Mouse (Mus musculus) neural tube, embryonic 12.5 days (tissue): Measurements from ENCODE around the gene A730061H03Rik. TPM values are rescaled to one million over a fixed set of nuclear protein-coding genes. Genes with fewer than 3 reads are reported as not detected.

ENCODE experiments used
- ATAC-seq: fragments of 200-750 bp; cut with Nextera tagmentation; 2 replicates; pipeline ENCODE4 v1.8.0; 2017; ENCODE audit warnings: low read depth, mild to moderate bottlenecking, moderate TSS enrichment, moderate library complexity; ENCODE audit not compliant: low FRiP score
- H3K27ac ChIP-seq: fragments of 300-500 bp; sonication (generic); 2 replicates; pipeline ENCODE4 v1.5.1; 2016
- H3K27me3 ChIP-seq: fragments of 300-500 bp; sonication (generic); replicated peaks from 2 replicates; pipeline ENCODE4 v1.6.1; 2016; ENCODE audit warnings: mild to moderate bottlenecking
- H3K36me3 ChIP-seq: fragments of 300-500 bp; sonication (generic); 2 replicates; pipeline ENCODE4 v1.6.1; 2016; ENCODE audit warnings: mild to moderate bottlenecking
- H3K4me1 ChIP-seq: fragments of 300-500 bp; sonication (generic); 2 replicates; pipeline ENCODE4 v1.6.1; 2016
- H3K4me2 ChIP-seq: fragments of 300-500 bp; sonication (generic); replicated peaks from 2 replicates; pipeline ENCODE4 v1.6.1; 2016; ENCODE audit warnings: mild to moderate bottlenecking
- H3K4me3 ChIP-seq: fragments of 300-500 bp; sonication (generic); 2 replicates; pipeline ENCODE4 v1.5.1; 2016
- H3K9ac ChIP-seq: fragments of 300-500 bp; sonication (generic); 2 replicates; pipeline ENCODE4 v1.6.1; 2016; ENCODE audit warnings: mild to moderate bottlenecking
- H3K9me3 ChIP-seq: fragments of 300-500 bp; sonication (generic); 2 replicates; pipeline ENCODE4 v1.6.1; 2016; ENCODE audit warnings: mild to moderate bottlenecking
- whole genome bisulfite sequencing: fragments of 180-500 bp; shearing (Covaris S2); methylation state at CpG from one replicate; pipeline ENCODE4 v1.1.7; 2016; 5-methylcytosine and 5-hydroxymethylcytosine counted together
- polyA plus RNA-seq: library from polyadenylated mRNA; unstranded; fragments of >200 nt; fragmentation: Nextera tagmentation; extraction: Ambion mirVana; gene quantifications from 2 replicates; pipeline ENCODE4 v1.2.1, GENCODE M21; 2016

Gene A730061H03Rik
- polyA plus RNA-seq, 1 experiment from 2014 or later, result not detected

DNA sequence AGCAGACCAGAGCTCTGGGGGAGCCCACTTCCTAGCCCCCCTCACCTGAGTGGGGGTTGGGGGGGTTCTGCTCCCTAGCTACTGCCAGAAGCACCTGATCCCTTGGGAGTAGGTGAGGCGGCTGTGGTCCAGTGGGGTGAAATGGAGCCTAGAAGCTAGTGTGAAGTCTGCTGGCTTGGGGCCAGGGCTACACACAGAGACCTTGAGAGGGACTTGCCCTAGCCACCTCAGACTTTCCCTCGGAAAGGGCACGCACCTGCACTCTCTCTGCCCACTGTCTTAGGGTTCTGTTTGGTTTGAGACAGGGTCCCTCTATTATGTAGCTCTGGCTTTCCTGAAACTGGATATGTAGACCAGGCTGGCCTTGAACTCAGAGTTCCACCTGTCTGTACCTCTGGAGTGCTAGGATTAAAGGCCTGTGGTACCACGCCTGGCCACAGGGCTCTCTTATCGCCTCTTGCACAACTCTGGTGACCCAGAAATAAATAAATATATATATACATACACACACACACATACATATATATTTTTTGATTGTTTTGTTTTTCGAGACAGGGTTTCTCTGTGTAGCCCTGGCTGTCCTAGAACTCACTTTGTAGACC is 18.6 kb upstream of the A730061H03Rik start:
- H3K4me1 ChIP-seq, result no peaks in the 10 kb centered on the region
- peak overlapping the region; percentile 71 for H3K27ac ChIP-seq
- peak; percentile 59 for ATAC-seq
- WGBS, result 41% methylated on average over 6 of the region's 6 CpGs
- peak overlapping the region; percentile 90 for H3K4me2 ChIP-seq
- peak overlapping the region; percentile 81 for H3K9ac ChIP-seq
- H3K36me3 ChIP-seq, result peaks cover 20% of the 10 kb centered on the region
- H3K27me3 ChIP-seq, result no peaks in the 10 kb centered on the region
- no peaks in the 10 kb centered on the region for H3K9me3 ChIP-seq
- H3K4me3 ChIP-seq, result peak overlapping the region; percentile 73

DNA sequence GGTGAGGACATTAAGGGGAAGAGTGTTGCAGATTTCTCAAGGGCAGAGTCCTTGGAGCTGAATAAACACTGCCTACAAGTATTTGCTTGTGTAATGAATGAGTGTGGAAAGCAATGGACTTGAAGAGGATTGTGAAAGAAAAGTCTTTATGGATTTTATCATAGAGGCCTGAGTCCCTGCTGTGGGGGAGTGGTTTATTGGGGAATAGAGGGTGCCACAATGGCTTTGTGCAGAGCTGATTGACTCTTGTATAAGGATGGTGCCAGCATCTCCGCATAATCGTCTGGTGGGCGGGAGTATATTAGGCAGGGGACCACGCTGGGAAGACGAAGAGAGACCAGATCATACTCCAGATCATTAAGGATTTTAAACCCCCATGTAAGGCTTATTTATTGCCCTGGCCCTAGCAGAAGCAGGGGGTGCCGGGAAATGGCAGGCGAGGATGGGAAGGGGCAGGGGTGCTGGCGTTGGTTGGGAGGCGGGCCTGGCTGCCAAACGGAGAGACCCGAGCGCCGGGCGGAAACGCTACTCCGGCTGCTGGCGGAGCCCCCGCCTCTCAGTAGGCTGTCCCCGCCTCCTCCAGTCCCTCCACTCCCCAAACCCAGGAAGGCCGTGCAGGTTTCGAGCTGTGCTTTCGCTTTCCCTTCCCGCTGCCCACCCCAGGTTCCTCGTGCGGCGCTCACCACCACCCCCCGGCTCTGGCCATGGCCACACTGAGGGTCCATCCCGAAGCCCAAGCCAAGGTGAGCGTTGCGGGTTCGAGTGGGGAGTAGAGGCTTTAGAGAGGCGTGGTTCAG is 17.9 kb upstream of the A730061H03Rik start, which contains the start of gene Psme1:
Gene Psme1, plus strand, starts transcription at position 253 of the 797 bp plus-strand sequence.
- H3K9me3 ChIP-seq, result no peaks in the 10 kb centered on the region
- no peaks in the 10 kb centered on the region for H3K4me1 ChIP-seq
- H3K27me3 ChIP-seq, result no peaks in the 10 kb centered on the region
- H3K36me3 ChIP-seq, result peaks cover 20% of the 10 kb centered on the region
- peak within 1 kb of the TSS; percentile 81 for H3K9ac ChIP-seq
- peak within 1 kb of the TSS; percentile 73 for H3K4me3 ChIP-seq
- peak within 1 kb of the TSS; percentile 71 for H3K27ac ChIP-seq
- peak within 1 kb of the TSS; percentile 90 for H3K4me2 ChIP-seq
- peak; percentile 87 for ATAC-seq
- 1% methylated on average over 32 of the region's 32 CpGs for WGBS

DNA sequence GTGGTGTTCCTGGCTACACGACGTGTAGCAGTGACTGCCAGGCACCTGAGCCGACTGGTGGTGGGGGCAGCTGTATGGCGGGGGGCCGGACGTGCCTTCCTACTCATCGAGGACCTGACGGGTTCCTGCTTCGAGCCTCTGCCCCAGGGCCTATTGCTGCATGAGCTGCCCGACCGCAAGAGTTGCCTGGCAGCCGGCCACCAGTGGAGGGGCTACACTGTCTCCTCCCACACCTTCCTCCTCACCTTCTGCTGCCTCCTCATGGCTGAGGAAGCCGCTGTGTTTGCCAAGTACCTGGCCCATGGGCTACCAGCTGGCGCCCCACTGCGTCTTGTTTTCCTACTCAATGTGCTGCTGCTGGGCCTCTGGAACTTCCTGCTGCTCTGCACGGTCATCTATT is 16.2 kb upstream of the A730061H03Rik start:
- Histone ChIP-seq H3K4me1 (no peaks in the 10 kb centered on the region), H3K9ac (no peak overlapping the region), H3K9me3 (no peaks in the 10 kb centered on the region), H3K27ac (no peak overlapping the region), H3K4me3 (no peak overlapping the region), H3K36me3 (peaks cover 15% of the 10 kb centered on the region), H3K4me2 (no peak overlapping the region), H3K27me3 (no peaks in the 10 kb centered on the region)
- ATAC-seq, result no peak
- 86% methylated on average over 16 of the region's 16 CpGs for WGBS

DNA sequence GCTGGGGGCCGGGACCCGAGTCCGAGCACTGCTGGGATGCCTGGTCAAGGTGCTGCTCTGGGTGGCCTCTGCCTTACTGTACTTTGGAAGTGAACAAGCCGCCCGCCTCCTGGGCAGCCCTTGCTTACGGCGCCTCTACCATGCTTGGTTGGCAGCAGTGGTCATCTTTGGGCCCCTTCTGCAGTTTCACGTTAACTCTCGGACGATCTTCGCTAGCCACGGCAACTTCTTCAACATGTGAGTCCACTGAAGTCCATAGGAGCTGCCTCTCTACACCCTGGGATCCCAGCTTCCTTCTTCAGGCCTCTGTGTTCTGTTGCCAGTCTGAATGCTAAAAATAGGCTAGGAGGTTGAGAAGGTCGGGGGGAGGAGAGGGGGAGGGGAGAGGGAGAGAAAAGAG is 15.5 kb upstream of the A730061H03Rik start:
- H3K4me3 ChIP-seq, result no peak overlapping the region
- no peak for ATAC-seq

DNA sequence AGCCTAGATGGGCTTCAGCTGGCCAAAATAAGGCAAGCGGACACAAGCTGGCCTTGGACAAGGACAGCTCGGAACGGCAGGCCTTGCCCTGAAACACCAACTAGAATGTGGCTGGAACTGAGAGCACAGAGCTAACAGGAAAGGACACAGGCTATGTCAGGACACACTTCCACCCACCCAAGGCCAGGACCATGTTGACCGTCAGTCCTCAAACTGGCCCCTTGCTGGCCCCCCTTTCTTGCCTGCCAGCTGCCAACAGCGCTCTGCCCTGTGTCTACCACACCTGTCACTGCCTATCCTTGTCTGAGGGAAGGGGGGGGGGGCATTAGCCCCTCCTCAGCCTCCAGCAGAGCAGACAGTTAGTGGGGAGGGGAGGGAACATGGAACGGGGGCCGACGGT is 15.1 kb upstream of the A730061H03Rik start, which contains the start of gene Fitm1:
Gene Fitm1, plus strand, starts transcription at position 316 of the 400 bp plus-strand sequence.
- 87% methylated on average over 8 of the region's 8 CpGs for WGBS
- no peaks in the 10 kb centered on the region for H3K27me3 ChIP-seq
- peaks cover 9% of the 10 kb centered on the region; the same call in 1 of the 2 replicates for H3K36me3 ChIP-seq

More for the DNA sequence above, 15.5 kb upstream of the A730061H03Rik start:
- Histone ChIP-seq H3K9ac (no peak overlapping the region), H3K27me3 (no peaks in the 10 kb centered on the region), H3K9me3 (no peaks in the 10 kb centered on the region), H3K36me3 (peaks cover 11% of the 10 kb centered on the region), H3K4me1 (no peaks in the 10 kb centered on the region), H3K4me2 (no peak overlapping the region), H3K27ac (no peak overlapping the region)
- 81% methylated on average over 13 of the region's 13 CpGs for WGBS

DNA sequence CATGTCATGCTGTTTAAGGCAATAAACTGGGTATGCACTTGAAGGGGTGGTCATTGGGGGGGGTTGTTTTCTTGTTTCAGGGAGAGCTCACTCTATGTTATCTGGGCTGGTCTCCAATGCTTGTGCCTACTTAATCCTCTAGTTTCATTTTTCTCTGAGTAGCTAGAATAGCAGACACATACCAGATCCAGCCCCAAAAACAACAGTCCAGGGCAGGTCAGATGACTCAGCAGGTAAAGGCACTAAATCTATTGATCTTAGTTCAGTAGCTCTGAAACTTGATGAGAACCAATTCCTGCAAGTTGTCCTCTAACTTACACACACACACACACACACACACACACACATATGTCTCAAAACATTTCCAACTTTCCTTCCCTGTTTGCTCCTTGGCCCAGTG is 11.6 kb upstream of the A730061H03Rik start:
- no peak overlapping the region for H3K4me2 ChIP-seq
- no peak overlapping the region for H3K27ac ChIP-seq
- H3K27me3 ChIP-seq, result no peaks in the 10 kb centered on the region
- H3K36me3 ChIP-seq, result peaks cover 29% of the 10 kb centered on the region
- no peak overlapping the region for H3K9ac ChIP-seq
- ATAC-seq, result no peak
- H3K4me3 ChIP-seq, result no peak overlapping the region
- no peaks in the 10 kb centered on the region for H3K9me3 ChIP-seq
- H3K4me1 ChIP-seq, result no peaks in the 10 kb centered on the region

More for the DNA sequence above, 15.1 kb upstream of the A730061H03Rik start, which contains the start of gene Fitm1:
- ATAC-seq, result no peak
- Histone ChIP-seq H3K4me3 (no peak within 1 kb of the TSS), H3K4me1 (no peaks in the 10 kb centered on the region), H3K4me2 (no peak within 1 kb of the TSS), H3K27ac (no peak within 1 kb of the TSS), H3K9me3 (no peaks in the 10 kb centered on the region), H3K9ac (no peak within 1 kb of the TSS)

DNA sequence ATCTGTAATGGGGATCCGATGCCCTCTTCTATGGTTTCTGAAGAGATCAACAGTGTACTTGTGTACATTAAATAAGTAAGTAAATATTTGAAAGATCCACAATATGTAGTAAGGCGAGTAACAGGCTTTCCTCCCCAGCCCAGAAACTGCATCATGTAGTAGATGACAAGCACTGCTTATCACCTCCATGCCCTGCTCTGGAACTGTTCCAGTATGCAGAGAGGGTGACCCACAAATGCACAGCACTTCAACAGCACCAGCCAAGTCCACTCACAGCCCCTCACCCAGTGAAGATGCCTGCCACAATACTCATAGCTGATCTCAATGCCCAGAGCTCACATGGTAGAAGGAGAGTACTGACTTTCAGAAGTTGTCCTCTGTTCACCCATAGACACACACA is 10.4 kb upstream of the A730061H03Rik start:
- H3K4me2 ChIP-seq, result no peak overlapping the region
- 88% methylated on average over 2 of the region's 2 CpGs for WGBS
- peaks cover 41% of the 10 kb centered on the region for H3K36me3 ChIP-seq
- no peaks in the 10 kb centered on the region for H3K9me3 ChIP-seq
- no peak overlapping the region for H3K4me3 ChIP-seq
- H3K27ac ChIP-seq, result no peak overlapping the region
- ATAC-seq, result no peak
- H3K9ac ChIP-seq, result no peak overlapping the region
- H3K4me1 ChIP-seq, result no peaks in the 10 kb centered on the region
- no peaks in the 10 kb centered on the region for H3K27me3 ChIP-seq

DNA sequence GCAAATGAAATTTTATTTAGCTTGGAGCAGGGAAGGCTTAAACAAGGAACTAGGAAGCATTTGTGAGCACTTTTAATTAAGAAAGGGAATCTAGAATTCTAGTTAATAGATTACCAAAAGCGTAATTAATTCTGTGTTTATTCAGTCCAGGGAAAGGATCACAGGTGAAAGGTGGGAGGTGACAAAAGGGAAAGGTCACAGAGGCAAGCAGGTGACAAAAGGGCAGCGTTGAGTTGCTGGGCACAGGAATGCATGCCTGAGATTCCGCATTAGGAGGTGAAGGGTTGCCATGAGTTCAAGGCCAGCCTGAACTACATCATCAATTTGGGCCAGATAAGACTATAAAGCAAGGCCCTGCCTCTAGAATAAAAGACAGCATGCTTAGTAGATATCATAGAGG is 7.3 kb upstream of the A730061H03Rik start:
- 86% methylated on average over 3 of the region's 3 CpGs for WGBS

DNA sequence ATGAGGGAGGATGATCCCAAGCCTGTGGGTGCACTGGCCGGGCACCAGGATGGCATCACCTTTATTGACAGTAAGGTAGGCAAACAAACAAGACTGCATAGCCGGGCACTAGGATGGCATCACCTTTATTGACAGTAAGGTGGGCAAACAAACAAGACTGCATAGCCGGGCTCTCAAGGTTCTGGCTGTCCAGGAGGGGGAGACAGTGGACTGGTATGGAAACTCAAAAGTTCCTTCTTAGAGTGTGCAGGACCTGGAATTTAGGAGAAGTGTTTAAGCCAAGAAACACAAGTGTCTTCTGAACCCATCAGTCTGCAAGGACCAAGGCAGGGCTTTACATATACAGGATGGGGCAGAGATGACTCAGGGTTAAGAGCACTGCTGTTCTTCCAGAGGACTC is 5.5 kb upstream of the A730061H03Rik start:
- no peak overlapping the region for H3K4me2 ChIP-seq
- H3K27me3 ChIP-seq, result no peaks in the 10 kb centered on the region
- ATAC-seq, result no peak
- H3K9me3 ChIP-seq, result no peaks in the 10 kb centered on the region
- H3K4me1 ChIP-seq, result peaks cover 14% of the 10 kb centered on the region
- WGBS, result 79% methylated on average over 3 of the region's 3 CpGs
- no peak overlapping the region for H3K4me3 ChIP-seq
- H3K27ac ChIP-seq, result no peak overlapping the region
- H3K36me3 ChIP-seq, result peaks cover 63% of the 10 kb centered on the region
- H3K9ac ChIP-seq, result no peak overlapping the region

More for the DNA sequence above, 7.3 kb upstream of the A730061H03Rik start:
- Histone ChIP-seq H3K4me1 (no peaks in the 10 kb centered on the region), H3K27me3 (no peaks in the 10 kb centered on the region), H3K27ac (no peak overlapping the region), H3K36me3 (peaks cover 66% of the 10 kb centered on the region), H3K9ac (no peak overlapping the region), H3K4me2 (no peak overlapping the region), H3K4me3 (no peak overlapping the region), H3K9me3 (no peaks in the 10 kb centered on the region)
- no peak for ATAC-seq

DNA sequence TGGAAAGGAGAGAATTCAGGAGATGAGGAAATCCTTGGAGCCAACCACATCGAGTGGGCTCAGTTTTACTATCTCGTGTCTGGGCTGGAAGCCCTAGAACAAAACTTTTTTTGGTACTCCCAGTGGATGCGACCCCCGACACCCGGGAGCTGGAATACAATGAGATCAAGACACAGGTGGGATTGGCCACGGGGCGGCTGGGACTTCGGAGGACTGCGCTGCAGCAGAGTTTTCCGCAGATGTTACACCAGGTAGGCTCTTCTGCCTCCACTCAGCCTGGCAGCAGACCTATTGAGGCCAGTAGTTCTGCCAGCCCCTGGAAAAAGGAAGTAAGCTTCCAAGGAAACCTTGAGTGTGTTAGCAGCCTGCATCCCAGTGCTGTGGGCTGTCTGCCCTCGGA is 3.0 kb upstream of the A730061H03Rik start:
- Histone ChIP-seq H3K4me2 (no peak overlapping the region), H3K36me3 (peaks cover 49% of the 10 kb centered on the region), H3K9me3 (no peaks in the 10 kb centered on the region), H3K4me3 (no peak overlapping the region), H3K27me3 (no peaks in the 10 kb centered on the region), H3K4me1 (peaks cover 14% of the 10 kb centered on the region), H3K9ac (no peak overlapping the region), H3K27ac (no peak overlapping the region)
- no peak for ATAC-seq
- WGBS, result 93% methylated on average over 11 of the region's 11 CpGs

DNA sequence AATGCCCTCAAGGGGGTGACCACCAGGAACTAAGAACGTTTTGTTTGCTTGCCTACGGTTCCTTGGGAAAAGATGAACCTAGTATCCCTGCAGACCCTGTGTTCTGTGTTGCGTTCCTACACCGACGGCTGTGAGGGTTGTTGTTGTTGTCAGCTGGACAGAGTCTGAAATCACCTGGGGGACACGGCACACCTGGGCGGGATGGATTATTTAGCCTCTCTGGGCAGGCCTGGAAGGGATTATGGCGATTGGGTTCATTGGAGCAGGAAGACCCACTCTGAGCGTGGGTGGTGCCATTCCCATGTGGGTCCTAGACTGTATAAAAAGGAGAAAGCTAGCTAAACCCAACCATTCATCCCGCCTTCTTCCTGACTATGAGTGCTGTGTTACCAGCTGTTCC is 1.7 kb upstream of the A730061H03Rik start:
- Histone ChIP-seq H3K9me3 (no peaks in the 10 kb centered on the region), H3K9ac (no peak overlapping the region), H3K27ac (no peak overlapping the region), H3K4me1 (peaks cover 14% of the 10 kb centered on the region), H3K4me3 (no peak overlapping the region), H3K4me2 (peak overlapping the region; percentile 79), H3K27me3 (no peaks in the 10 kb centered on the region), H3K36me3 (peaks cover 37% of the 10 kb centered on the region)
- WGBS, result 88% methylated on average over 10 of the region's 10 CpGs
- no peak for ATAC-seq

DNA sequence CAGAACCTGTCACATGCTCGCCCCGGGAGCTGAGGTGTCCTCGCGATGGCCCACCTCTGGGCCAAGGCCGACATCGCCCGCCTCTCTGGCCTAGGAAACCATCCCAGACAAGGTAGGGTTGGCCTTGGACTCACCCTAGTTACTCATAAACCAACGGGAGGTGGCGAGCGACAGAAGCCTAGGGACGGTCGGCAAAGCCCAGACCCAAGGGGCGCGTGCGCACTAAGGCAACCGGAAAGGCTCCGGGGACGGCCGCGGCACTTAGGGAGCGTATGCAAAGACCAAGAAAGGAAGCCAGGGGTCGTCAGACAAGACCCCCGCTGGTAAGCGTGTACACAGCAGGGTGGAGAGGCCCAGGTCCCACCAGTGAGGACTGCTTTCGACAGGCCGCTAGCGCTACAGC is 406 bp downstream of the A730061H03Rik start, which contains the start of gene Dcaf11:
Gene Dcaf11, plus strand, starts transcription at position 208 of the 403 bp plus-strand sequence.
- Histone ChIP-seq H3K9ac (peak within 1 kb of the TSS; percentile 61), H3K9me3 (no peaks in the 10 kb centered on the region), H3K4me1 (peaks cover 14% of the 10 kb centered on the region), H3K4me3 (peak within 1 kb of the TSS; percentile 62), H3K27me3 (no peaks in the 10 kb centered on the region), H3K4me2 (peak within 1 kb of the TSS; percentile 79), H3K27ac (peak within 1 kb of the TSS; percentile 90), H3K36me3 (peaks cover 17% of the 10 kb centered on the region)
- peak; percentile 85 for ATAC-seq
- under 1% methylated on average over 27 of the region's 27 CpGs for WGBS
